Mouse (Mus musculus) erythroblast, adult 5-6 weeks (primary cell): ENCODE measurements around the gene Serpina11. TPM values are rescaled to one million over a fixed set of nuclear protein-coding genes. Genes with fewer than 3 reads are reported as not detected.
"Not testable (repeated sequence)": the region's sequence is repeated elsewhere in the genome, so short reads cannot be mapped to it uniquely, and the experiment has no call there.

Experiments
- ATAC-seq: replicated peaks from 2 replicates; pipeline ENCODE4 v1.8.0; 2016; ENCODE audit warnings: moderate number of reproducible peaks, mild to moderate bottlenecking, moderate TSS enrichment, inconsistent platforms; ENCODE audit not compliant: poor library complexity, low FRiP score, severe bottlenecking
- total RNA-seq, 2 experiments: library from RNA; stranded (forward) in 1 of 2; stranded (reverse) in 1 of 2; fragments of 150-400 nt in 1 of 2; fragments of 200-764, 138-1000 nt in 1 of 2; gene quantifications; 2 replicates each; pipeline versions ENCODE4 v1.2.3 to v1.2.4; 2015 to 2017; ENCODE audit warnings: low replicate concordance in 2 of 2

Gene Serpina11
- total RNA-seq, 2 experiments from 2014 or later = not detected

DNA sequence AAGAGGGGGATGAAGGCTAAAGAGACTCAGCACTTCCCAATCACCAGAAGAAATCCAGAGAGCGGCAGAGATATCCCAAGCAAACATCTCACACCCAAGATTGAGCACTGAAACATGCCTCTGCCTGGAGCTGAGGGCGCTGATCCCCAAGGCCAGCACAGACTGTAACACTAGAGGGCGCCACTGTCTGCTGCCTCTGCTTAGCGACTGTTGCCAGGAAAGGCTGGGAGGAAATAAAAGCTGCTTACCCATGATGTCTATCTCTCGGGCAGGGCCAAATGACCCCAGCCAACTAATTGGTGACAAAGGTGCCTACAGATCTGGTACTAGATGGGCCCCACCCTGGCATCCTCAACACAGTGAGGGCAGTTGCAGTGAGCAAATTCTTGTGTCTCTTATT lies 11.9 kb downstream of the Serpina11 start:
- no peak for ATAC-seq

GRCm38 (mm10) chr12:103977060-103977459 lies 12.7 kb downstream of the Serpina11 start:
- ATAC-seq = no peak

GRCm38 (mm10) chr12:103971080-103971479 lies 18.7 kb downstream of the Serpina11 start:
- ATAC-seq = no peak

- no peak for ATAC-seq
These were observed 20.1 kb downstream of the Serpina11 start for GRCm38 (mm10) chr12:103969577-103970116.

- no peak for ATAC-seq
These were observed 23.0 kb downstream of the Serpina11 start for GRCm38 (mm10) chr12:103966761-103967160.

- no peak for ATAC-seq
These were observed 26.5 kb downstream of the Serpina11 start for GRCm38 (mm10) chr12:103963288-103963687.

DNA sequence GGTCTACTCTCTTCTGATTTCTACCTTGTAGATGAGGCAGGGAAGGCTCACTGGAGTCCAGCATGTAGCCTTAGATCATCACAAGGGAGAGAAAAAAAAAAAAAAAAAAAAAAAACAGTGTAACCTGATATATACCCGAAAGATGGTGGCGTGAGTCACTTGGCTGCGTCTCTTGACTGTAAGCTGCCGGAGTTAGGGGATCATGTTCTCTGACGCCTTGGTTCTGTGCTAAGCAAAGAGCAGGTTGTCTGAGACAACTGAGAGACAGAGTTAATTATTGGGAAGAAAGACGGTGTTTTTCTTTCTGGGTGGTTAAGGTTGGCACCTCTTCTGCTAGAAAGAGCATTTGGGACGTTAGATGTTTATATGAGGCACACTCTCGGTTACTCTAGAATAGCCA lies 26.9 kb downstream of the Serpina11 start:
- ATAC-seq = no peak

DNA sequence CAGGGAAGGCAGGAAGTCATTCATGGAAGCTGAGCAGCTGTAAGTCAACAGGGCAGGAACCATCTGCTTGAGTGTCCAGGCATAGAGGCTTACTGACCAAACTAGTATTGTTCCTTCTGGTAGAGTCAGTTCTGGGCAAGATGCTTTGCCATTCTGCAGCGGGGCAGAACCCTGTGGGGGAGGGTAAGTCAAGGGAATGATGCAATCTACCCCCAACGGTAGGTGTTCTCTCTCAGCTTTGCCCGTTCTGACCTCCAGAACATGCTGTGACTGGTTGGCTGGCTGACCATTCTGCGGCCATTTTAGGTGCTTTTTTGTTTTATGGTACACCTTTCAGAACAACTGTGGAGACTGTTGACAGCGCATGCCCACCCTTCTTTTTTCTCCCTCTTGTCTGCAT lies 27.4 kb downstream of the Serpina11 start:
- ATAC-seq = no peak

- no peak for ATAC-seq
These were observed 28.0 kb downstream of the Serpina11 start for GRCm38 (mm10) chr12:103961716-103962115.

GRCm38 (mm10) chr12:103958798-103959197 lies 31.0 kb downstream of the Serpina11 start, which contains the start of gene Serpina1e:
TSS of gene Serpina1e (minus strand) at chr12:103958975.
- no peak for ATAC-seq

GRCm38 (mm10) chr12:103956555-103956954 lies 33.2 kb downstream of the Serpina11 start:
- not testable (repeated sequence) for ATAC-seq

DNA sequence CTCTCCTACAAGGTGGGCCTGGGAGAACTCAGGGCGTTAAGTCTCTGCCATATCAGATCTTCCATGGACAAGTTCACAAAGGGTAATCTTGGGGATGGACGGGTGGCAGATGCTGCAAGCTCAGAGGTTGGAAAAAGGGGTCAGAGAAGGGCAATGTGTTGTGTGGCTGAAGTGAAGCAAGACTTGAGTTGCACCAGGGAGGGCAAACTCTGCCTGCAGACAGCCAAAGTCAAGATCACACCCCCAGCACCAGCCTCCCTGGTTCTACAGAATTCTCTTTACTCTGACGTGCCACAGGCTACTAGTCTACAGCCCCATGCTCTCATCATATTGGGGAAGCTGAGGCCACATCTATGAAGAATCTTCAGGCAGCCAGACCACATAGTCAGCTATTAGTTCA lies 36.8 kb downstream of the Serpina11 start:
- not testable (repeated sequence) for ATAC-seq

GRCm38 (mm10) chr12:103946243-103946642 lies 43.5 kb downstream of the Serpina11 start:
- no peak for ATAC-seq

Other genes with a start within 250 kb of the Serpina11 start
- gene Serpina1d, start 216.4 kb downstream of the Serpina11 start, total RNA-seq (2015; ENCODE audit: low replicate concordance) = not detected in 2 replicates
- not detected in 2 replicates for gene Serpina1d, start 216.4 kb downstream of the Serpina11 start, total RNA-seq (2017; ENCODE audit: low replicate concordance)
- gene Serpina1b, start 159.6 kb downstream of the Serpina11 start, total RNA-seq (2015; ENCODE audit: low replicate concordance) = not detected in 2 replicates
- gene Serpina1b, start 159.6 kb downstream of the Serpina11 start, total RNA-seq (2017; ENCODE audit: low replicate concordance) = not detected in 2 replicates
- gene Serpina1a, start 126.4 kb downstream of the Serpina11 start, total RNA-seq (2015; ENCODE audit: low replicate concordance) = not detected in 2 replicates
- not detected in 2 replicates for gene Serpina1a, start 126.4 kb downstream of the Serpina11 start, total RNA-seq (2017; ENCODE audit: low replicate concordance)
- not detected in 2 replicates for gene Serpina1c, start 85.1 kb downstream of the Serpina11 start, total RNA-seq (2015; ENCODE audit: low replicate concordance)
- gene Serpina1c, start 85.1 kb downstream of the Serpina11 start, total RNA-seq (2017; ENCODE audit: low replicate concordance) = not detected in 2 replicates
- not detected in 2 replicates for gene Serpina1e, start 31.0 kb downstream of the Serpina11 start, total RNA-seq (2015; ENCODE audit: low replicate concordance)
- not detected in 2 replicates for gene Serpina1e, start 31.0 kb downstream of the Serpina11 start, total RNA-seq (2017; ENCODE audit: low replicate concordance)
- gene Serpina9, start 23.8 kb upstream of the Serpina11 start, total RNA-seq (2015; ENCODE audit: low replicate concordance) = not detected in 2 replicates
- gene Serpina9, start 23.8 kb upstream of the Serpina11 start, total RNA-seq (2017; ENCODE audit: low replicate concordance) = not detected in 2 replicates
- not detected in 2 replicates for gene Serpina12, start 54.5 kb upstream of the Serpina11 start, total RNA-seq (2015; ENCODE audit: low replicate concordance)
- gene Serpina12, start 54.5 kb upstream of the Serpina11 start, total RNA-seq (2017; ENCODE audit: low replicate concordance) = not detected in 2 replicates
- not detected in 2 replicates for gene Serpina5, start 111.2 kb upstream of the Serpina11 start, total RNA-seq (2015; ENCODE audit: low replicate concordance)
- gene Serpina5, start 111.2 kb upstream of the Serpina11 start, total RNA-seq (2017; ENCODE audit: low replicate concordance) = not detected in 2 replicates
- not detected in 2 replicates for gene Serpina3a, start 122.8 kb upstream of the Serpina11 start, total RNA-seq (2015; ENCODE audit: low replicate concordance)
- not detected in 2 replicates for gene Serpina3a, start 122.8 kb upstream of the Serpina11 start, total RNA-seq (2017; ENCODE audit: low replicate concordance)
- gene Serpina3b, start 138.0 kb upstream of the Serpina11 start, total RNA-seq (2015; ENCODE audit: low replicate concordance) = not detected in 2 replicates
- not detected in 2 replicates for gene Serpina3b, start 138.0 kb upstream of the Serpina11 start, total RNA-seq (2017; ENCODE audit: low replicate concordance)
- gene Serpina3c, start 163.9 kb upstream of the Serpina11 start, total RNA-seq (2015; ENCODE audit: low replicate concordance) = not detected in 2 replicates
- gene Serpina3c, start 163.9 kb upstream of the Serpina11 start, total RNA-seq (2017; ENCODE audit: low replicate concordance) = not detected in 2 replicates
- not detected in 2 replicates for gene Serpina3f, start 224.6 kb upstream of the Serpina11 start, total RNA-seq (2015; ENCODE audit: low replicate concordance)
- gene Serpina3f, start 224.6 kb upstream of the Serpina11 start, total RNA-seq (2017; ENCODE audit: low replicate concordance) = 0.42 TPM in 1 of 2 replicates, not detected in the other
- gene Serpina3g, start 246.3 kb upstream of the Serpina11 start, total RNA-seq (2015; ENCODE audit: low replicate concordance) = 5.6 and 7.9 TPM in 2 replicates
- gene Serpina3g, start 246.3 kb upstream of the Serpina11 start, total RNA-seq (2017; ENCODE audit: low replicate concordance) = 2.6 and 6.6 TPM in 2 replicates